Mouse (Mus musculus) CH12F3 (cell line): ENCODE data around the gene Mlycd.

Source experiments
- in situ Hi-C: fragments of 300-500 bp; cut with MboI; formaldehyde crosslinking; loops from 2 replicates; pipeline ENCODE4 v1.14.3; 2020; ENCODE audit warnings: low sequenced_read_pairs

The Mlycd gene

GRCm38 (mm10) chr8:119400904-119401303 is 6.2 kb downstream of the Mlycd start:
- in situ Hi-C loops, result no loop called here

DNA sequence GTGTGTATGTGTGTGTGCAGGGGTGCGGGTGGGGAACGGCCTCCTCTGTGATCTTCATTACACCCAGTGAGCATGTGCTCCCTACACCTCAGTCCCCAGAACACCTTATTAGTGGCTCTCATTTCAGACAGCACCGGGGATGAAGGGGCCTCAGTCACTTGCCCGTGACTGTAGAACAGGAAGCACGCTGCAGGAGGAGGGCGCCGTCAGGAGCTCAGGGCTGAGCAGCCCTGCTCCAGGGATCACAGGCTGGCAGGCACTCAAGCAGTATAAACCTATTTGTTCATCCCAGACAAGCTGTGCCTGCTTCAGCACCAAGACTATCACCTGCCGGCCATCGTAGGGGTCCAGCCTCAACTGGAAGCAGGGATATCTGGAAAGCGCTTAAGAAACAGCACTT is 9.2 kb downstream of the Mlycd start:
- in situ Hi-C loops, result no loop called here

DNA sequence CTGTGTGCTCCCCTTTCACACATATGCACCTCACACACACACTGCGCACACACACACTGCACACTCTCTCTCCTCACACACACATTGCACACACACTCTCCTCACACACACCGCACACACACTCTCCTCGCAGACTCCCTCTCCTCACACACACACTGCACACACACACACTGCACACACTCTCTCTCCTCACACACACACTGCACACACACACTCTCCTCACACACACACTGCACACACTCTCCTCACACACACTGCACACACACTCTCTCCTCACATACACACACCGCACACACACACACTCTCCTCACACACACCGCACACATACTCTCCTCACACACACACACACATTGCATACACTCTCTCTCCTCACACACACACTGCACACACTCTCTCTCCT is 10.0 kb downstream of the Mlycd start:
- in situ Hi-C loops, result no loop called here

GRCm38 (mm10) chr8:119408311-119408710 is 13.6 kb downstream of the Mlycd start:
- in situ Hi-C loops, result no loop called here

GRCm38 (mm10) chr8:119412037-119412734 is 17.5 kb downstream of the Mlycd start:
- in situ Hi-C loops, result no loop called here

DNA sequence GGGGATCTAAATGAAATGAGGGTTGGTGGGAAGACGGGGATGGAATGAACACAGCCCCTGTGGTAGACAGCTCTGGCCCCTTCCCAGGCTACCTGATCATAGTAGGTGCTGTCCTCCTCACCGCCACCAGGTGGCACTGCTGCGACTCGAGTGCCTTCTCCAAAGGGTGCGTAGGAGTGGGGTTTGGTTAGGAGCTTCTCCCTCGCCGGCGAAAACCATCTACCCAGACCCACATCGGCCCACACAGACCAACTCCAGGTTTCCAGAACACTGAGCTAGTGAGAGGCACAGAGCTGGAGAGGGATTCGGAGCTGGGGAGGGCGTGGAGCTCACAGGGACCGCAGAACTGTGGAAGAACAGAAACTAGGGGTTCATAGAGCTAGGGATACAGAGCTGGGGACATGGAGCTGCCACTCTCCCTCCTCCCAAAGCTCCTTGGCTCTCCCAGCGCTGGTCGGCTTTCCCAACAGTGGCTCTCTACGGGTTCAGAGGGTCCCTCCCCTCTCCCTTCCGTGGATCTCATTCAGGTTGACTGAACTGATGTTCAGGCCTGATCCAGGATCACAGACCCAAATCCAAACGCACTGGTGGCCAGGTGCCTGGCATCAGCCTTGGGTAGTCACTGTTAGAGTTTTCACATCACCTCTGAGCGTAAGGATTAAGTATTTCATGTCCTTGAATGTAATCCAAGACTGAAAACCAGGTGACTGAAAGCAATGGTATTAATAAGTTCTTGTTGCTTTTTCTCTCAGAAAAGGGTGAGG is 18.2 kb downstream of the Mlycd start:
- in situ Hi-C loops, result no loop called here

DNA sequence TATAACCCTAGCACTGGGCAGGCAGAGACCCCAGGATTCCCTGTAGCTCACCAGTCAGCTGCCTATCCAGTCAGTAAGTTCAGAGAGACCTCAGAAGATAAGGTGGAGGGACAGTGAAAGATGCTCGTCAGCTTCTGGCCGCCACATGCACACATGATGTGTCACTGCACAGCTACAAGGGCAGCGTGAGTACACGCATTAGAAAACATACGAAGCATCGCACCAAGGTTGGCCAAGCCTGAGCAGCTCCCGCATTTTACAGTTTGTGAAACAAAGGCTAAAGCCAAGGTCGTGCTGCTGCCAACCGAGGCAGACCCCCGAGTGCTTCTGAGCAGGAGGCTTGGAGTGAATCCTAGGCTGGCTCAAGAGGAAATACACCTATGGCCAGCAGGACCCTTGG is 18.9 kb downstream of the Mlycd start:
- in situ Hi-C loops, result no loop called here

DNA sequence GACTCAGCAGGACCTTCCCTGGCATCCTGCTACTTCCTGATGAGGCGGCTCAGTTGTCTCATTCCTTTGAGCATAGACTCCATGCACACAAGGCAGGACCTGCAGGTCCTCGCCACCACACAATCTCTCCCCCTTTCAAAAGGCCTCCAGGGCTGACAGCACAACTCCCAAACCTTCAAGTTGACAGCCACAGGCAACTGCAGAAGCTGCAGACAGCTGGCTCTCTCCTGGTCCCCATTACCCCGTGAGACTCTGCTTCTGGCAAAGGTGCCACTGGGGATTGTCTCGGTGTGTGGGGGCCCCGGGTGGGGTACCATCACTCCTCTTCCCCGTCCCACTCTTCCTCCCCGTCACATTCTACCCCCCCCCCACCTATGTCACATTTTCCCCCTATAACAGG is 25.6 kb downstream of the Mlycd start:
- in situ Hi-C loops, result no loop called here

GRCm38 (mm10) chr8:119421603-119422122 is 27.0 kb downstream of the Mlycd start:
- in situ Hi-C loops, result no loop called here

DNA sequence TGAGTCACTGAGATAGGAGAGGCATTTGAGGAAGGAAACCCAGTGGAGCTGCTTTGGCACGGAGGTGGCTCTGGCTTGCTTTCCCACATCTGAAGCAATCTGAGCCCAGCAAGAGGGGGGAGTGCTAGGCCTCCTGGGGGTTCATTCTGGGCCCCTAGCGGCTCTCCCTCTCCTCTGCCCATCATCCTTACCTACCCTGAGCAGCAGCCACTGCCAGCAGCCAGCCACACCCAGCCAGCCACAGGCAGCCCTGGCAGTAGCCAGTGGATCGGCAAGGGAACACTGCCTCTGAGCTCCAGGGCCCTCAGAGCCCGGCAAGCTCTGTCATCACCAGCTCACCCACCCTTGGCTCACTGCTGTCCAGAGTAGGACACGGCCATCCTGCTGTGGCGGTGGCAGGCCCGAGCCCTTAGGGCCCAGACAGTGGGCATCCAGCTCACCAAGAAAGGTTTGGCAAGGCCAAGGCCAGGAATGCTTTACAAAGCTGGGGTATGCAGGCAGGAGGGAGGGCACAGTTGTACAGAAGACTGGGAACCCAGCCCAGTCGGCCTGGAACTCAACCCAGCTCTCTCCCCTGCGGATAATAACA is 27.5 kb downstream of the Mlycd start:
- in situ Hi-C loops, result no loop called here

- in situ Hi-C loops, result no loop called here
These were observed 29.0 kb downstream of the Mlycd start for GRCm38 (mm10) chr8:119423631-119424141.

DNA sequence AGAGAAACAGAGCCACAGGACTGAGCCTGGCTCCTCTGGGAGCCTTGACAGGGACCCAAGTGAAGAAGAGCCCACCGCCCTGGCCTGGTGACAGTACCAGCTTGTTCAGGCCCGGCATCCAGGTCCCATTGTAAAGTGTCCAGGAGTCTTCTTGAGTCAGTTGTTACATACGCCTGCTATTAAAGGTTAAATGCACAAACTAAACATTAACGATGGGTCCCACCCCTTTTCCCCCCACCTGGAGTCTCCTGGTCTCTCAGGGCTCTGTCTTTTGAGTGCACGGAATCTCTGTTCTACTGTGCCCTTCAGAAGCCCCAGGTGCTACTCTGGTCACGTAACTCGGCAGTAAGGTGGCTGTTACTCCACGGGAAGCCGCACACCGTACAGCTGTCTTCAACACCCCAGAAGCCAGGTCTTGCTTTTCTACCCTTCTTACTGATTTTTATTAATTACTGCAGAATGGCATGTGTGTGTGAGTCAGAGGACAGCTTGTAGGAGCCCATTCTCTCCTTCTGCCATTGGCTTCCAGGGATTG is 29.6 kb downstream of the Mlycd start:
- in situ Hi-C loops, result no loop called here

DNA sequence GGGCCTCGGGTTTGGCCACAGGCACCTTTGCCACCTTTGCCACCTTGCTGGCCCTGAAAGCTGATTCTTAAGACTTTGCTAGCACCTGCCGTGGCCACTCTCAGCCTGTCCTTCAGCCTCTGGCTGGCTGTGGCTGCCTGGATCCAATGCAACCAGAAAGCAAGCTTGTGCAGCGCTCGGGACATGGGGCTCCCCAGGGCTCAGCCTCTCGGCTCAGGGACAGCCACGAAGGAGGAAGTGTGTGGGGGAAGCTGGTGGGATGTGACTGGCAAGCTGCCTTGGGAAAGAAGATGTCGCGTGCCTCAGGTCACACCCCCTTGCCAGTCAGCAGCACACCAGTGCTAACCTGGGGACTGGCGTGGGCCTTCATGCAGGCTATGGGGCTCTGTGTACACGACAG is 30.1 kb downstream of the Mlycd start:
- in situ Hi-C loops, result no loop called here

GRCm38 (mm10) chr8:119425533-119425932 is 30.9 kb downstream of the Mlycd start:
- in situ Hi-C loops, result no loop called here

DNA sequence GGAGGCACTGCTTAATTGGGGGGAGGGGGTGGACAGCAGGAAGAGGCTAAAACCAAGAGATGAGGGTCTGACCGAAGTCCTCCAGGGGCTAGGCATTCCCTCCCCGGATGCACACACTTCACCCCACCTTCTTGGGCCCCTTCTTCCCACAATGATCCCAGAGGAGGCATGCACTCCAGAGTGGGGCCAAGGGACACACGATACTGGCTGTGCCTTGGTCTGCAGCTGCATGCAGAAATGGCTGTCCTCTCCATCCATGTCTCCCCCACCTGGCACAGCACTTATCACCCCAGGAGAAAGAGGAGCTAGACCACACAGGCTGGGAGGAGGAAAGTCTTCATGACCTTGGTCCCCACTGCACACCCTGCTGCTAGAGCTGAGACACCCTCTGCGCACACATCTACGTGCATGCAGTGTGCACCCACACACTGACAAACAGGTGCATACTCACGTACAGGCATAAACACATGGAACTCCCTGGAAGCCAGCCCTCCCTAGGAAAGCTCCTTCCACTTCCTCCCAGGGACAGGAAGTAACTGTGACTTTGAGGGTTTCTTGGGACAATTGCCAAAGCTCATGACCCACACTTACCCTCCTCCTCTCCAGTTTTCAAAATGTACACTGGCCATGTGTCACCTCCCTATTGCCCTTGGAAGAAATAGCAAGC is 31.5 kb downstream of the Mlycd start:
- in situ Hi-C loops, result no loop called here

GRCm38 (mm10) chr8:119427634-119428349 is 33.1 kb downstream of the Mlycd start:
- in situ Hi-C loops, result no loop called here

DNA sequence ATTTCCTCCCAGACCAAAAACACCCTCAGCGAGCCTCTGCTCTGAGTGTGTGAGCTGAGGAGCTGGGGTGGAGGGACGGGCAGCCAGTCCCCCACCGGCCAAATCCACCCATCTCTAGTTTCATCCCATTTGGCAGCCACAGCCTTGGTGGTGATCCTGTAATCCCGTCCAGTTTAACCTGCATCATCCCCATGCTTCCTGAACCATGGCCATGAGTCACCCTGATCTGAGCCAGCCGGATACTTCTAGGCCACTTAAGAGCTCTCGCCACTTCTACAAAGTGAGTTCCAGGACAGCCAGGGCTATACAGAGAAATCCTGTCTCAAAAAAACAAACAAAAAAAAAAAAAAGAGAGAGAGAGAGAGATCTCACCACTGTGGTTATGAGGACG is 33.7 kb downstream of the Mlycd start:
- in situ Hi-C loops, result no loop called here

DNA sequence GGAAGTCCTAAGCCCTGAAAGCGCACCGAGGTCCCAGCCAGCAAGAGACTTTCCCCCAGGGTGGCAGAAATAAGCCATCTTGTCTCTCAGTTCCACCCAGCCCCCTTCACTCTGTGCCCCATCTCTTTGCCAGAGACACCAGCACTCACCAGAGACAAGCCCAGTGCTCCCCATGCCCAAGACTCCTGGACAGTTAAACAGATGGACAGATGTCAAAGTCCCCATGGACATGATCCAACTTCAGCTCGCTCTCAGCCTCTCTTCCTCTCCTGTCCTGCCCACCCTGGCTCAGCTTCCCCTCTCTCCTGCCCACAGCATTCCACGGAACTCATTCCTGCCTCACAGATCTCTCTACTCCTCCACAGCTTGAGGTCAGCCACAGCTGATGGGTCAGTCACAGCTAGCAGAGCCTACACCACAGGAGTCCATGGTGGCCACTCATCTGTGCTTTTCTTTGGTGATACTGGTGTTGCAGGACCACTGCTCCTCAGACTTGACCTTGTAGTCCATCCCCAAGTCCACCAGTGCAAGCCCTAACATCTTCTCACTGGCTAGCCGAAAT is 34.2 kb downstream of the Mlycd start:
- in situ Hi-C loops, result no loop called here

DNA sequence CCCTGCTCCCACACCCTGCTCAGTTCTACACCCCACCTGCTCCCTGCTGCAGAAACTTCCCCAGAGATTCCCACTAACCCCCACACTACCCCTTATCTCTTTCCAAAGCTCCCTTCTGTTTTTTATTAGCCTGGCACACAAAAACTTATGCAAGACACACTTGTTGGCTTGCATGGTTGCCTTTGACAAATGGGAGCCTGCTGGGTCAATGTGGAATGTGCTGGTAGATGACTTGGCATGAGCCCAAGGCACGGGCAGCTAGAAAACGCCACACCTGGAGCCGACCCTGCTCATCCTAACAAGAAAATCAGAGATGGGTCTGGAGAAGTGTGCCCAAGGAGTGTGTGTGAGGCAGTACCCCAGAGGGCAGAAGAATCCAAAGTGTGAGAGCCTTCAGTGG is 34.9 kb downstream of the Mlycd start:
- in situ Hi-C loops, result no loop called here

DNA sequence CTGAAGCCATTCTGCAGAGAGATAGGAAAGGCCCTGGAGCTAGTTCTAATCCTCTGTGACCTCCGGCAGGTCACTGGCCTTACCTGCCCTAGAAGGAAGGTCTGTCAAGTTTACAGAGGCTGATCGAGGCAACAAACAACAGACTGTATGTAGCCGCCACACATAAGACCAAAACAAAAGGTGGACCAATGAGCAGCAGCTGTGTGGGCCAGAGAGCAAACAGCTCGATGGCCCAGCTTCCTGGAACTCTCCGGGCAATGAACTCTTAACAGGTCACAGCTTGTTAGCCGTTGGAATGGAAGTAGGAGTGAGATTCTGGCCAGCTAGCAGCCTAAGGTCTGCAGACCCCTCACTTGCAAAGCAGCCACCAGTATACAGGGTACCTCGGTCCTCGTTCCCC is 35.6 kb downstream of the Mlycd start:
- in situ Hi-C loops, result loop anchor here (10.0 kb wide), 1 partner anchor 65 kb away; no protein-coding TSS in a partner anchor
